Mouse (Mus musculus) erythroblast, embryonic 14.5 days (primary cell): ENCODE data around the gene Ncam1.

Experiments used
- GATA1 ChIP-seq: IDR thresholded peaks from 2 replicates; pipeline ENCODE4 v1.6.1; 2012; ENCODE audit warnings: low read length, inconsistent platforms, mixed read lengths
- TAL1 ChIP-seq: IDR thresholded peaks from 3 replicates; pipeline ENCODE4 v1.6.1; 2012; ENCODE audit warnings: low read length, inconsistent platforms, mixed read lengths

GRCm38 (mm10) chr9:49605791-49606190 is 192.9 kb downstream of the Ncam1 start:
- TF ChIP-seq GATA1: no peak
- TF ChIP-seq TAL1: no peak
